Mouse (Mus musculus) left cerebral cortex, postnatal 25 days (tissue): ENCODE measurements at regions not wholly inside any gene's neighbourhood (a gene's known extent, or its start where the extent isn't known, plus 50 kb on each side); places are given as distances from the start of the nearest gene placed in this dataset.
A peak's percentile ranks its signal among the peaks of the same experiment; 100 is the strongest.

Experiments used
- DNase-seq, 2 experiments: peaks; one replicate each; pipeline ENCODE4 v3.0.0; 2022; ENCODE audit warnings: low spot score in 2 of 2, mixed read lengths in 1 of 2
- intact Hi-C: fragments of 180-260 bp; cut with DNase I; formaldehyde crosslinking; loops from one replicate; pipeline ENCODE4 v1.15.1; 2025

- DNase-seq: no peak
- intact Hi-C loops: no loop called here
These were observed 79.1 kb downstream of the Sema4f start for GRCm38 (mm10) chr6:82860485-82860884.

GRCm38 (mm10) chr6:82856218-82856617 is 82.0 kb upstream of the Hk2 start:
- DNase-seq: no peak
- intact Hi-C loops: no loop called here

DNA sequence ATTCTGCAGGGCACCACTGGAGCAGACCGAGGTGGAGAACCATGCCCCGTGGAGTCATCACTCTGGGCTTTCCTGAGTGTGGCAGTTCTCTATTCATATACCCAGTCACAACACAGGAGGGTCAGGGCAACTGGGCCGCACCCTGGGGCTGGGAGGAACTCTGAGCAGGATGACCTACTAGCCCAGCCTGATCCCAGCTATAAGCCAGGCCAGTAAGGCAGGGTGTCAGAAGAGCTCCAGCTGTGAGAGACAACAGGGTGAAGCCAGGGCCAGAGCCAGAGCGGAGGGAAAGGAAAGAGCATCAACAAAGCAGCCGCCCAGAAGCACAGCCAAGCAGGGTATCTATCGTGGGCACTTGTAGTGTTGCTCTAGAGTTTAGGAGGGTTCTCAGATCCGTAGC is 81.1 kb upstream of the Hk2 start:
- intact Hi-C loops: no loop called here
- DNase-seq: no peak

GRCm38 (mm10) chr6:82854780-82855179 is 80.5 kb upstream of the Hk2 start:
- intact Hi-C loops: no loop called here
- no peak for DNase-seq

DNA sequence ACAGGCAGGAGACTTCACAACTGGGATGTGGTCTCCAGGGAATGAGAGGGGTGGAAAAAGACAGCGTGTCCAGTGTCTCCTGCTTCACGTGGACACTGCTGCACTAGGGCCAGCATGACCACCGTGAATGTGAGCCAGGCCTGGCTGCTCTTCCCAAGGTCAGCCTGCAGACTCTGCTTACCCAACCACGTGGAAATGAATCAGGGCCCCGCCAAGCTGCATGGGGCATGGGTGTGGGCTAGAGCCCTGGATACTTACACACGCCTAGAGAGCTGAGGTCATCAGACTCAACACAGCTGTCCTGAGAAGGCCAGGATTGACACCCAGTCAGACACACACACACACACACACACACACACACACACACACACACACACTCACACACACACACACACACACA is 80.1 kb upstream of the Hk2 start:
- DNase-seq: no peak
- intact Hi-C loops: no loop called here

GRCm38 (mm10) chr6:82853076-82853475 is 78.8 kb upstream of the Hk2 start:
- DNase-seq: no peak
- intact Hi-C loops: no loop called here

GRCm38 (mm10) chr6:82850556-82850955 is 76.3 kb upstream of the Hk2 start:
- intact Hi-C loops: no loop called here
- DNase-seq: no peak

DNA sequence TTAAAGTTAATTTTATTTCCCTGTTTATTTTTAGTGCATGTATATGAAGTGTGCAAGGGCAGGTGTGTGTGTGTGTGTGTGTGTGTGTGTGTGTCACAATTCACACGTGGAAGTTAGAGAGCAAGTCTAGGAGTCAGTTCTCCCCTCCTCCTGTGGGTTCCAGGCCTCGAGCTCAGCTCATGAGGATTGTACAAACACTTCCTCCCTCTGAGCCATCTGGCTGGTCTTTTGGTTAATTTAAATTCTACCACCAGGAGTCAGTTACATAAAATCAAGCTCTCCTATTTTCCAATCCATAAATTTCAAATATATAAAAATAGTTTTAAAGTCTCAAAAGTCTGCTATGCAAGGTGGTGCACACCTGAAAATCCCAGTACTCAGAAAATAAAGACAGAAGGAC is 73.3 kb upstream of the Hk2 start:
- peak; percentile 14 to 76 for DNase-seq
- intact Hi-C loops: no loop called here

GRCm38 (mm10) chr6:82846587-82847150 is 72.4 kb upstream of the Hk2 start:
- intact Hi-C loops: no loop called here
- DNase-seq: no peak

GRCm38 (mm10) chr6:82844432-82844831 is 70.2 kb upstream of the Hk2 start:
- no peak for DNase-seq
- intact Hi-C loops: no loop called here

DNA sequence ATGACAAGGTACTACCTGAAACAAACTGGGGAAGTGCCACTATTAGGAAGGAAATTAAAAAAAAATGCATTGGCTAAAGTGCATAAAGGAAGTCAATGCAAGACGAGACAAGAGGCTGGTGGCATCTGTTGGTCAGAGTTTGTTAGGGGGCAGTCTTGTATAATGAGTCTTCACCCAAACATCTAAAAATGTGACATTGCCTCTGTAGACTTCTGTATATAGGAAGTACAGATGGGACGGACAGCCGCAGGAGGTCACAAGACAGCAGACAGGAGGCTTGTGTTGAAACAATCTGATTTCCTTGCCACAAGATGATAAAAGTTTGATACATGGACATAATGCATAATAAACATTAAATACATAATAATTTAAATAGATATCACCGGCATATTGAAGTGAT is 69.6 kb upstream of the Hk2 start:
- intact Hi-C loops: no loop called here
- DNase-seq: no peak

DNA sequence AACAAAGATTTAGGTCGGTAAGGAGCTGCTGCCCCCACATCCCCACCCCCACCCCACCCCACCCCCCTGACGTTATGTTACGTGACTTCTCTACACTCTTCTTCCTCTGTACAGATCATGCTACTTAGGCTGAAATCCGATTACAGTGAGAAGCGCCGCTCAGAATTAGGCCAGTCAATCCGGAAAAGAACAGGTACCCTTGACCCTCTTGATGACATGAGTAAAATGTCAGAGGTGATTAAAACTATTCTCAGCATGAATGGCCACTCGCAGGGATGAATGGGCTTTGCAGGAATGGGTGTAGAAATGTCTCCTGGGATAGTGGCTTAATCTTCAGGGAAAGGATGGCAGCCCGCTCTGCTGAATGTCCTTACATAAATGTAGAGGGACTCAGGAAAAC is 63.0 kb upstream of the Hk2 start:
- intact Hi-C loops: no loop called here
- no peak for DNase-seq

DNA sequence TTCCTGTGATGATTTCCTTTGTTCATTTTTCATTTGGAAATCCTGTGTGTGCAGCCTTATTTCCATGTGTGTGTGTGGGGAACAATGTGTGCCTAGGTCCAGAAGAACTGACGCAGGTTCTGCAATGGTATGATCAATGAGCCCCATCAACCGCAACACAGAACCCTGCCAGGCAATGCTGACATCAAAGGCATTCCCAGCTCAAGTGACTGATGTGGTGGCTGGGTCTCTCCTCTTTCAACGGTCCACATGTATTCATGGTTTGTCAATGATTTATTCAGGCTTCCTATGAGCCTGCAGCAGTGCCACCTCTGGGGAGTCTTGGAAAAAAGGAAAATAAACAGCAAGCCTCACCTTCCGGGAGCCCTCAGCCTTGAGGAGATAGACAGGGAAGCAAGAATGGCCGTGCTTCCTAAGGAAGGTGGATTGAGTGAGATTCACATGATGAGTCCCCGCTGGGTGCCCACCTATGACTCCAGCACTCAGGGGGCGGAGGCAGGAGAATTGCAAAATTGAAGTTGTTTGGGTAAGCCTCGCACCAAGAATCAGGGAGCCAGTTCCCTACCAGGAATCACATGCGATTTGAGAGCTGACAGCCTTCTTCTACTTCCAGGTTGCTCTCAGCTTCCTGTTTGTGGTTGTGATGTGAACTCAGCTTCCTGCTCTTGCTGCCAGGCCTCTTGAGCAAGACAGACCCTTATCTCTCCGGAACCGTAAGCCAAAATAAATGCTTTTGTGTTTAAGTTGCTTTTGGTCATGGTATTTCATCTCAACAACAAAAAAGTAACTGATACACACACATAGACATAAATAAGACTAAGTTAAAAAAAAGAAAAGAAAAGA is 61.2 kb upstream of the Hk2 start:
- intact Hi-C loops: no loop called here
- DNase-seq: no peak

- no peak for DNase-seq
- intact Hi-C loops: no loop called here
These were observed 59.6 kb upstream of the Hk2 start for GRCm38 (mm10) chr6:82833867-82834266.

DNA sequence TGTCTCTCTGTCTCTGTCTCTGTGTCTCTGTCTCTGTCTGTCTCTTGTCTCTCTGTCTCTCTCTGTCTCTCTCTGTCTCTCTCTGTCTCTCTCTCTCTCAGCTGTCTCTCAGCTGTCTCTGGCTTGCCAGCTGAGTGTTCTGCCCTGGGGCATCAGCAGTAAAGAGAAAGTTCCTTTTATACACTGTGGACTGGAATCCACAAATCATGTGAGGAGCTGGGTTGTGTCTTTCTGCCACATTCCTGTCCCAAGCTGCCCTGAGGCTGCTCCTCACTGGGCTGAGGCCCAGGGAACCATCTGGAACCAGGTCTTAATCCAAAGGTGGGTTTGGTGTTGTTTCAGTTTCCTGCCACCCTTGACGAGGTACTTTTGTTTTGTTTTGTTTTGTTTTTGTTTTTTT is 57.0 kb upstream of the Hk2 start:
- intact Hi-C loops: no loop called here
- DNase-seq: no peak

DNA sequence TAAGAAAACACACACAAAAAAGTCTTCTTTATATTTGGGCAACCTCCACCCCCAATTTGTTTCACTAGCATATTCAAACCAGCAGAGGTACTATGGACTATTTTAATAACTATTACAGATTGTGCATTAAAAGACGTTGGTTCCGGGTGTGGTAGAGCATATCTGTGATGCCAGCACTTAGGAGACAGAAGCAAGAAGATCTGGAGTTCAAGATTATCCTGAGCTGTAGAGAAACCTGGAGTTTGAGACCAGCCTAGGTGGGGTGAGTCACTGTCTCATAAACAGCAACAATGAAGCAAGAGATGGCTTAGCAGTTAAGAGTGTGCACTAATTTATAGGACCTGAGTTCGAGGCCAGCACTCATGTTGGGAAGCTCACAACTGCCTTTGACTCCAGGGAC is 50.4 kb upstream of the Hk2 start:
- no peak for DNase-seq
- intact Hi-C loops: no loop called here

DNA sequence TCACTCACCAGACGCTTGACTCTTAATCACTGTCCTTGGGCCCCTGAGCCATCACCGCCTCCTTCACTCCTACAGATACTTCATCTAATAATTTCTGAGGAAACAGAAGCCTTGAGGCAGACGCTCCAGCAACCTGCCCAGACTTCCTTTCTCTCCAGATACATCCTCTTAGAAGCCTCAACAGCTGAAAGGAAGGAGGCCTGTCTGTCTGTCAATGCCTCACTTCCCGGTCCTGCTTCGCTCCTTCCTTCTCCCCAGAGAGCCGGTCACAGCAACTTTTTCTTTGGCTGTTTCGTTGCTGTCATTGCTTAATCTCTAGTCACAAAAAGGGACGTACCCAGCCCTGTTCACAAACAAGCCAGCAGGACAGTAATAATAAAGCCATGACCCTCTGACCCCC is 50.0 kb upstream of the Hk2 start:
- DNase-seq: peak in 1 of 2 experiments; percentile 9
- intact Hi-C loops: no loop called here
